Mouse (Mus musculus): ENCODE measurements around the gene Plb1. TPM values are rescaled to one million over a fixed set of nuclear protein-coding genes. Genes with fewer than 3 reads are reported as not detected.

The Plb1 gene
- polyA plus RNA-seq, 1 experiment from 2014 or later: not detected

Other genes with a start within 250 kb of the Plb1 start
- 0.58 and 0.99 TPM in 2 replicates for gene Fosl2, start 96.9 kb upstream of the Plb1 start, polyA plus RNA-seq (2014; fragmentation: Nextera tagmentation; extraction: Ambion mirVana)
- gene Ppp1cb, start 226.1 kb downstream of the Plb1 start, polyA plus RNA-seq (2014; fragmentation: Nextera tagmentation; extraction: Ambion mirVana): 220 and 240 TPM in 2 replicates